Mouse (Mus musculus) hindbrain, embryonic 11.5 days (tissue): ENCODE measurements around the gene Ralgapa2. TPM values are rescaled to one million over a fixed set of nuclear protein-coding genes. Genes with fewer than 3 reads are reported as not detected.

ENCODE experiments used
- ATAC-seq: fragments of 200-750 bp; cut with Nextera tagmentation; 2 replicates; pipeline ENCODE4 v1.8.0; 2017; ENCODE audit warnings: mild to moderate bottlenecking, moderate TSS enrichment, moderate library complexity; ENCODE audit not compliant: low FRiP score
- DNase-seq: peaks from one replicate; pipeline ENCODE4 v3.0.0-alpha.2; 2015; ENCODE audit warnings: low spot score
- H3K27ac ChIP-seq: fragments of 300-500 bp; sonication (generic); 2 replicates; pipeline ENCODE4 v1.5.1; 2014; ENCODE audit warnings: mild to moderate bottlenecking, low read depth, low read length
- H3K27me3 ChIP-seq: fragments of 300-500 bp; sonication (generic); 2 replicates; pipeline ENCODE4 v1.6.1; 2014; ENCODE audit warnings: mild to moderate bottlenecking, low read length, moderate library complexity, mixed read lengths; ENCODE audit not compliant: control insufficient read depth, insufficient read depth
- H3K36me3 ChIP-seq: fragments of 300-500 bp; sonication (generic); 2 replicates; pipeline ENCODE4 v1.6.1; 2014; ENCODE audit warnings: mild to moderate bottlenecking, low read length, moderate library complexity, mixed read lengths; ENCODE audit not compliant: control insufficient read depth, insufficient read depth
- H3K4me1 ChIP-seq: fragments of 300-500 bp; sonication (generic); replicated peaks from 2 replicates; pipeline ENCODE4 v1.6.1; 2014; ENCODE audit warnings: low read length, mixed read lengths; ENCODE audit not compliant: control insufficient read depth, insufficient read depth
- H3K4me2 ChIP-seq: fragments of 300-500 bp; sonication (generic); replicated peaks from 2 replicates; pipeline ENCODE4 v1.6.1; 2014; ENCODE audit warnings: mild to moderate bottlenecking, low read depth, low read length
- H3K4me3 ChIP-seq: fragments of 300-500 bp; sonication (generic); 2 replicates; pipeline ENCODE4 v1.5.1; 2014; ENCODE audit warnings: low read depth, low read length
- H3K9ac ChIP-seq: fragments of 300-500 bp; sonication (generic); 2 replicates; pipeline ENCODE4 v1.6.1; 2014; ENCODE audit warnings: low read depth, low read length
- H3K9me3 ChIP-seq: fragments of 300-500 bp; sonication (generic); 2 replicates; pipeline ENCODE4 v1.6.1; 2016; ENCODE audit warnings: low read length; ENCODE audit not compliant: control insufficient read depth
- WGBS: fragments of 180-500 bp; shearing (Covaris S2); extraction: QIAGEN DNeasy Blood & Tissue Kit; methylation state at CpG from one replicate; pipeline ENCODE4 v1.1.7; 2014; 5-methylcytosine and 5-hydroxymethylcytosine counted together
- polyA plus RNA-seq: library from polyadenylated mRNA; unstranded; fragments of >200 nt; fragmentation: Nextera tagmentation; extraction: Ambion mirVana; gene quantifications from 2 replicates; pipeline ENCODE4 v1.2.1, GENCODE M21; 2014

Gene Ralgapa2
- polyA plus RNA-seq, 1 experiment from 2014 or later, result 13.6 TPM

DNA sequence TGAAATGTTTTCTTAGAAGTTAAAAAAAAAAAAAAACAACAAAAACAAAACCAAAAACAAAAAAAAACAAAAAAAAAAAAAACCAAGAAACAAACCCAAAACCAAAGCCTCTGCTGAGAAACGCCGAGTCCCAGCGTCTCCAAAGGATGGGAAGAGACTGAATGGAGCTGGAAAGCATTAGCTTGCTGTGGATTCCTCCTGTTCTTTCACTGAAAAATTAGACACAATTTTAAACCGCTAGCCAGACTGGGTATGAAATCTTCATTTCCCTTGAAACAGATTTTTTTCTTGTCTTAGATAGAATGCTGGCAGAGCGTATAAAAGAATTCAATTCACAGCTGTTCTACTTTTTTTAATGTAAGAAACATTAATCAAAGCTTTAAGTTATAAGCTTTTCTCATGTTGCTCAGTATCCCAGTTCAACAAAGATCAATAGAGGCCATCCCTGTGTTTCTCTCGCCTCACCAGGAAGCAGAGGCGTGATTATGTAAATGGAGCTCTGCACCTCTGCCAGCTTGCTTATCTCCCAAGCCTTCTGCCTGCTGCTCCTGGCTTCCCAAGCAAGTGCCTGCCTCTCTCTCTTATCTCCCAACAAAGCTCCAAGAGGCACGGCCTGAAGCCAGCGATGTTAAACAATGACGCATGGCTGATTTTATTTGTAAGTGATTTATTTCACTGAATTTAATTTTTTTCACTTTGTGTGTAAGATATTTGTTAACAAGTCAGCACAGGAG, 253.2 kb downstream of the Ralgapa2 start:
- Histone ChIP-seq H3K27ac (peak overlapping the region; percentile 48; the same call in 1 of the 2 replicates), H3K27me3 (no peaks in the 10 kb centered on the region), H3K4me2 (no peak overlapping the region), H3K9me3 (no peaks in the 10 kb centered on the region), H3K9ac (no peak overlapping the region), H3K36me3 (no peaks in the 10 kb centered on the region), H3K4me1 (no peaks in the 10 kb centered on the region), H3K4me3 (no peak overlapping the region)
- DNase-seq, result peak; percentile 40
- ATAC-seq, result peak; percentile 45
- WGBS, result 21% methylated on average over 10 of the region's 10 CpGs

GRCm38 (mm10) chr2:146257609-146258008, 254.5 kb downstream of the Ralgapa2 start:
- no peaks in the 10 kb centered on the region for H3K36me3 ChIP-seq
- peak overlapping the region; percentile 10; the same call in 1 of the 2 replicates for H3K27ac ChIP-seq
- no peaks in the 10 kb centered on the region for H3K27me3 ChIP-seq
- DNase-seq, result no peak
- ATAC-seq, result 0 out of 2 replicates have a peak, but pooled peaks have one; percentile 19
- no peak overlapping the region for H3K4me2 ChIP-seq
- WGBS, result 74% methylated on average over 3 of the region's 3 CpGs
- no peaks in the 10 kb centered on the region for H3K4me1 ChIP-seq
- no peaks in the 10 kb centered on the region for H3K9me3 ChIP-seq
- H3K4me3 ChIP-seq, result no peak overlapping the region
- no peak overlapping the region for H3K9ac ChIP-seq

DNA sequence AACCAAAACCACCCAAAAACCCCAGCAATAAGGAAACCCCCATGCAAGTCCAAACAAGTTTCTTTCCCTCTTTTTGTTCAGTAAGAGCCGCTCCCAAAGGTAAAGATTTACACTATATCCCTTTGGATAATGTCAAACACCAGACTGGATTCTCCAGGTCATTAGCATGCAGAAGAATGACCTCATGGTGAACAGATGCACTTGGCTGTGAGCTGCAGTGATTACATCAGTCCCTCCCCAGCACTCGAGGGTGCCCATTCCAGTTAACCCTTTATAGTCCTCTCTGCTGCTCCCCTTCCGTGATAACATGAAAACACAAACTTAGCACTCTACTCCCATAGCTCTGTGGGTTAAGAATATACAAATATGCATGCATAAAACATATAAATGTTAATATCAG, 255.1 kb downstream of the Ralgapa2 start:
- Histone ChIP-seq H3K27me3 (no peaks in the 10 kb centered on the region), H3K4me3 (no peak overlapping the region), H3K9me3 (no peaks in the 10 kb centered on the region), H3K36me3 (no peaks in the 10 kb centered on the region), H3K4me1 (no peaks in the 10 kb centered on the region), H3K9ac (no peak overlapping the region), H3K4me2 (no peak overlapping the region), H3K27ac (no peak overlapping the region)
- 48% methylated on average over 3 of the region's 3 CpGs for WGBS
- ATAC-seq (peak; percentile 31; the same call in 1 of the 2 replicates), DNase-seq (no peak)

GRCm38 (mm10) chr2:146256321-146256875, 255.7 kb downstream of the Ralgapa2 start:
- H3K27ac ChIP-seq, result peak overlapping the region; percentile 36; the same call in 1 of the 2 replicates

DNA sequence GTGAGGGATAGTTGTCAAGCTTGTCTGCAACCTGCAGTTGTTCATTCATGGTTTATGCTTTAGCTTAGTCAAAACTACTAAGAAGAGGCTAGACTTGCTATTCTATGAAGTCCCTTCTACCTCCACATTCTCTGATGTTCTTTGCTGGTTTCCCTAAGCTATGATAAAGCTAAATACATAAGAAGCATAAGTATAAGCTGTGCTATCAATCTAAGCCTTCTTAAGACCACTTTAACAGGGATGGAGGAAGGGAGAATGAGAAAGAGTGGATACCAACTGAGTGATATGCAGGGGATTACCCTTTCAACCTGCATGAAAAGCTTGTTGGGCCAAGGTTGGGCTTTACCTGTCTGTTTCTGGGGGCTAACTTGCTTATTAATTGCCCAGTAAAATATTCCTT, 256.5 kb downstream of the Ralgapa2 start:
- Histone ChIP-seq H3K4me2 (no peak overlapping the region), H3K9ac (no peak overlapping the region), H3K9me3 (no peaks in the 10 kb centered on the region), H3K27ac (no peak overlapping the region), H3K4me1 (no peaks in the 10 kb centered on the region), H3K4me3 (no peak overlapping the region), H3K36me3 (no peaks in the 10 kb centered on the region), H3K27me3 (no peaks in the 10 kb centered on the region)
- ATAC-seq (no peak), DNase-seq (no peak)

More at GRCm38 (mm10) chr2:146256321-146256875, 255.7 kb downstream of the Ralgapa2 start:
- ATAC-seq, result peak; percentile 55; the same call in 1 of the 2 replicates
- Histone ChIP-seq H3K9me3 (no peaks in the 10 kb centered on the region), H3K9ac (no peak overlapping the region), H3K27me3 (no peaks in the 10 kb centered on the region), H3K36me3 (no peaks in the 10 kb centered on the region), H3K4me3 (no peak overlapping the region), H3K4me1 (no peaks in the 10 kb centered on the region), H3K4me2 (no peak overlapping the region)
- DNase-seq, result peak; percentile 28
- WGBS, result 57% methylated on average over 3 of the region's 3 CpGs

- Histone ChIP-seq H3K4me1 (no peaks in the 10 kb centered on the region), H3K27me3 (no peaks in the 10 kb centered on the region), H3K9ac (no peak overlapping the region), H3K27ac (no peak overlapping the region), H3K36me3 (no peaks in the 10 kb centered on the region), H3K4me3 (no peak overlapping the region), H3K9me3 (no peaks in the 10 kb centered on the region), H3K4me2 (no peak overlapping the region)
- 96% methylated on average over 1 of the region's 1 CpGs for WGBS
- DNase-seq, result no peak
- no peak for ATAC-seq
Measured at GRCm38 (mm10) chr2:146254387-146254786, 257.8 kb downstream of the Ralgapa2 start.

GRCm38 (mm10) chr2:146250236-146250904, 261.8 kb downstream of the Ralgapa2 start:
- no peak overlapping the region for H3K4me3 ChIP-seq
- WGBS, result 65% methylated on average over 6 of the region's 6 CpGs
- no peak for ATAC-seq
- no peaks in the 10 kb centered on the region for H3K36me3 ChIP-seq
- DNase-seq, result no peak
- H3K4me1 ChIP-seq, result 0 out of 2 replicates have a peak, but pooled peaks cover 2% of the 10 kb centered on the region
- no peak overlapping the region for H3K4me2 ChIP-seq
- no peaks in the 10 kb centered on the region for H3K9me3 ChIP-seq
- H3K9ac ChIP-seq, result no peak overlapping the region
- no peaks in the 10 kb centered on the region for H3K27me3 ChIP-seq
- no peak overlapping the region for H3K27ac ChIP-seq

DNA sequence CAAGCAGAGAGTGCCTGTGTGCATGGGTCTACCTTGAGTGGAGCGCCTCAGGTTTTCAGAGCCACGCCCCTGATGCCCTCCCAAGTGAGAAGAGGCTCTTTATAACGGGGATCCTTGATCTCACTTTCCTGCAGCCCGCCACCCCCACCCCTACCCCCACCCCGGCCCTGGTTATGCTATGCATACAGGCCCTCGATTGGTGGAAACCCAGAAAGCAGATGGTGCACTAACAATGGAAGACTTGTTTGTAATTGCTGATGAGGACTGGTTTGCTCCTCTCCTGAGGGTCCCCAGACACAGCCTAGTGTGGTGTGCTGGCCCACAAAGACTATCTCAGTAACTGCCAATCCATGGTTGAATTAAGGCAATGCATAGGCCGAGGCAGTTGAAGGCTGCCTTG, 263.1 kb downstream of the Ralgapa2 start:
- H3K36me3 ChIP-seq, result no peaks in the 10 kb centered on the region
- H3K9me3 ChIP-seq, result no peaks in the 10 kb centered on the region
- 0 out of 2 replicates have a peak, but pooled peaks cover 2% of the 10 kb centered on the region for H3K4me1 ChIP-seq
- 57% methylated on average over 7 of the region's 7 CpGs for WGBS
- H3K4me2 ChIP-seq, result no peak overlapping the region
- no peak overlapping the region for H3K4me3 ChIP-seq
- ATAC-seq (peak; percentile 84), DNase-seq (no peak)
- no peaks in the 10 kb centered on the region for H3K27me3 ChIP-seq
- no peak overlapping the region for H3K27ac ChIP-seq
- no peak overlapping the region for H3K9ac ChIP-seq
